Mouse (Mus musculus) common myeloid progenitor, adult 5-6 weeks (primary cell): ENCODE measurements around the gene Abcb6. TPM values are rescaled to one million over a fixed set of nuclear protein-coding genes. Genes with fewer than 3 reads are reported as not detected.

Experiments used
- total RNA-seq: library from RNA; stranded (forward); fragments of 200-1000, 187-1606 nt; gene quantifications from 2 replicates; pipeline ENCODE4 v1.2.3, GENCODE M21; 2017

Abcb6 gene
- total RNA-seq, 1 experiment from 2014 or later, result 17.8 TPM

Other genes with a start within 250 kb of the Abcb6 start
- not detected in 2 replicates for gene Cfap65, start 244.8 kb downstream of the Abcb6 start, total RNA-seq
- not detected in 2 replicates for gene Ihh, start 228.7 kb downstream of the Abcb6 start, total RNA-seq
- gene Nhej1, start 55.2 kb downstream of the Abcb6 start, total RNA-seq, result 2.7 and 6.6 TPM in 2 replicates
- gene Slc23a3, start 46.5 kb downstream of the Abcb6 start, total RNA-seq, result not detected in 2 replicates
- gene Cnppd1, start 37.7 kb downstream of the Abcb6 start, total RNA-seq, result 37.0 and 38.3 TPM in 2 replicates
- 45.8 and 60.1 TPM in 2 replicates for gene Retreg2, start 37.6 kb downstream of the Abcb6 start, total RNA-seq
- gene Zfand2b, start 11.7 kb downstream of the Abcb6 start, total RNA-seq, result 12.7 and 21.8 TPM in 2 replicates
- gene Ankzf1, start 11.8 kb upstream of the Abcb6 start, total RNA-seq, result 13.1 and 17.3 TPM in 2 replicates
- 6.8 and 8.5 TPM in 2 replicates for gene Atg9a, start 11.8 kb upstream of the Abcb6 start, total RNA-seq
- gene Glb1l, start 30.4 kb upstream of the Abcb6 start, total RNA-seq, result 7.5 and 13.1 TPM in 2 replicates
- gene Stk16, start 30.4 kb upstream of the Abcb6 start, total RNA-seq, result 60.9 and 92.2 TPM in 2 replicates
- 156 and 186 TPM in 2 replicates for gene Tuba4a, start 39.5 kb upstream of the Abcb6 start, total RNA-seq
- gene A630095N17Rik, start 51.7 kb upstream of the Abcb6 start, total RNA-seq, result 1.1 TPM in 1 of 2 replicates, not detected in the other
- gene Dnajb2, start 56.0 kb upstream of the Abcb6 start, total RNA-seq, result 5.9 and 9.5 TPM in 2 replicates
- gene Ptprn, start 84.1 kb upstream of the Abcb6 start, total RNA-seq, result 0.14 TPM in 1 of 2 replicates, not detected in the other
- gene Resp18, start 98.0 kb upstream of the Abcb6 start, total RNA-seq, result not detected in 2 replicates
- gene Dnpep, start 137.6 kb upstream of the Abcb6 start, total RNA-seq, result 28.7 and 37.5 TPM in 2 replicates
- not detected in 2 replicates for gene Des, start 179.9 kb upstream of the Abcb6 start, total RNA-seq
- gene Speg, start 194.9 kb upstream of the Abcb6 start, total RNA-seq, result not detected in 2 replicates